Mouse (Mus musculus) heart, adult 2 months (tissue): Measurements from ENCODE around the gene Nudt3.

Experiments
- CTCF ChIP-seq: fragments of 200-600 bp; IDR thresholded peaks from 2 replicates; pipeline ENCODE4 v1.8.1; 2022; ENCODE audit warnings: antibody characterized with exemption, mild to moderate bottlenecking, moderate library complexity
- EP300 ChIP-seq: fragments of 200-500 bp; IDR thresholded peaks from 2 replicates; pipeline ENCODE4 v1.6.1; 2011; ENCODE audit warnings: low read depth, low read length, control low read depth; ENCODE audit not compliant: insufficient read depth
- POLR2A ChIP-seq: fragments of 200-500 bp; IDR thresholded peaks from 2 replicates; pipeline ENCODE4 v1.6.1; 2011; ENCODE audit warnings: mild to moderate bottlenecking, low read depth, low read length, control low read depth; ENCODE audit not compliant: insufficient read depth

DNA sequence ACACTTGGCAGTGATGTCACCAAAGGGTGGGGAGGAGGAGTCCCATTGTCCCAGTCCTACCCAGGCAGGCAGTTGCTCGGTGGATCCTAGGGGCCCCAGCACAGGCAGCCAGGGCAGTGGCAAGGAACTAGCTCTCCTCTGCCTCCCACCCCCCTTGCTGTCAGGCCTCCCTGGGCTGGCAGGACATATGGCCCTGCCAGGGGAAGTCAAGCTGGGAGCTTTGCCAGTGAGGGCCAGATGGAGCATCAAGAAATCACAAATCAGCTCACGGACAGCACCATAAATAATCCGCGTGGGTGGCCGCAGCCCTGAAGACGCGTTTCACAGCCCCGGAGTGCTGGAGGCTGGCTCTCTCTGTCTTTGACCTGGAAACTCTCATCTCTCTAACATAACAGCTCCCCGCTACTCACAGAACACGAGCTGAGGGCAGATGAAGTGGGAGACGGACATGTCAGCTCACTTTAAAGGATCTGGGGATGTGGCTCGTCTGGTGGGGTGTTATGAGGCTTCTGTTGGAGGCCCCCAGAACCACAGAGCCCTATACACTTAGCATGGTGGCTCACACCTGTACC, 19.3 kb upstream of the Nudt3 start:
- TF ChIP-seq EP300 (no peak), CTCF (no peak), POLR2A (no peak)
